Mouse (Mus musculus): ENCODE results near the gene Ctnnd2.

Ctnnd2 gene

DNA sequence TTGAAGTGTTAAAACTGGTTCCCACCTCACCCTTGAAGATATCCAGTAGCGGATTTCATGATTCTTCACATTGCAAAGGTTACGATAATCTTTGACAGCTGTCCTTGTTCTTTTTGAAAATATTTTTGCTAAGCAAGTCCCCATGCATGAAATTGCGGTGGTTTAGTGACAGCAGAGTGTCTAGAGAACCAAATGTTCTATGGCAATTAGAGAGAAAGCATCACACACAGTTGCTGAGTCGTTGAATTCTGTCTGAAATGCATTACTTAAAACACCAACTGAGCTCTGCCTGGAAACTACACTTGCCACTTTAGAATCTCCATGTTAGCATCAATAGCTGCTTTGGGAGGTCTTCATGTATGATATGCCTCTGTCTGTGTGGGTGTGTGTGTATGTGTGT, 375.9 kb downstream of the Ctnnd2 start:
- no peak for DNase-seq

DNA sequence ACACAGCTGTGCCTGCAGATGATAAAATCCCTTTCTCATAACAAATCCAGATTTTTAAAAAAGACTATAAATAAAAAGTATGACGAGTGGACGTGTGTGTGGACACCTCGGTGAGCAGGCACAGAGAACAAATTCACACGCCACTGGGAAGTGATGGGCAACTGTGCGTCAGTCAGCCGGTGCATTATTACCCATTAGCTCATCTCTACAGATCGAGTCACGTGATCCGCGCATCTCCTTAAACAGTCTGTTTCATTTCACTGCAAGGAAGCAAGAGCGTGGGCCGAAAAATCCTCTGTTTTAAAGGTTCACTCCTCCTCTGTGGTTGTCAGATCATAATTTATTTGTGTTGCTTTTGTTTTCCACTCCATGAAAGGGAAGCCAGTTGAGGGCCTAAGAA, 378.6 kb downstream of the Ctnnd2 start:
- DNase-seq, result no peak

DNA sequence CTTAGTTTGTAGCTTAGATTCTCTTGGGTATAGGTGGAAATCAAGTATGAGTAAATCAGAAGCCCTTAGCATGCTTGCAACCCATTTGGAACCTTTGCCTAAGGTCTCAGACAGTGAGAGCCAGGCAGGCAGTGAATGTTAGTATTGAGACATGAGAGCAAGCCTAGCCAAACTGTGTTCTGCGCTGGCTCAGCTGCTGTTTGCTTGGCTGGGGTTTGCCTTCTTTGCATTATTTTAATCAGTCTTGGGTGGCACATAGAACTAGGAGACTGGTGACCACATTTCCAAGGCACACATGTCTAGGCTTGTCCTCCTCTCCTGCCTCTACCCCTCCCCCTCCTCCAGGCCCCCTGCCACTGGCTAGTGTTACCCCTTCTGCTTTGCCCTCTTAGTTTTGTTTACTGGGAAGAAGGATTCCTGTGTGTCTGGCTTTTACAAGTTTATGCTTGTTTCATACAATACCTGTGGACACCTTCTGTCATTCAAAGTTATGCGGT, 381.6 kb downstream of the Ctnnd2 start:
- no peak for DNase-seq

DNA sequence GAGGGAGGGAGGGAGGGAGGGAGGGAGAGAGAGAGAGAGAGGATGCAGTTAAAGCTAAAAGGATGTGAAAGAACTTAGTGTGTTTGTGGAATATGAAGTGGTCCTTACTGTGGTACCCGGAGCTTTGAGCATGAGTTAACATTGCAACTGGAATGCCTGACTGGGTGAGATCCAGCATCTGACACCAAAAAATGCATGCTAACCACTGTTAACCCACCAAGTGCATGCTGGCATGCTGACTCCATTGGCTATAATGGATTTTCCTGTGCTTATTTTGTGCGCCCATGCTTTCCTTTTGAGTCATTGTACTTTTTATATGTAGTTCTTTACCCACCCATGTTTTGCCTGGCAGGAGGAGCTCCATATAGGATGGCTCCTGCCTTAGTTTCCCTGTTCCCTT, 383.4 kb downstream of the Ctnnd2 start:
- DNase-seq, result no peak

DNA sequence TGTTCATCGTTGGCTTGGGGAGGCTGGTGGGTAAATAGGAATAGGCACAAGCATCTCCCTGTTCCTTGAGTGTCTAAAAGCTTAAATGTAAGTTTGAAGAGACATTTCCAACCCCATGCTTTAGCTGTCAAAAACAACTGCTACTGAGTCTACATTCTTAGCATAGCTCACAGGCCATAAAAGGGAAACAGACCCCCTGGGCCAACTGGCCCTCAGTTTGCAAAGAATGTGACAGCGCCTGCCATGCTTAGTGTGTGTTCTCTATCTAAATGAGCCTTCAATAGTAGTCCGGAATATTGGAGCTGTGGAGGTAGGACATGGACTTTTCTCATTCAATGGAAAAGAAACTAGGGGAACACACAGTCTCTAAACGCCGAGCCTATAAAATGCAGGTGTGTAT, 390.0 kb downstream of the Ctnnd2 start:
- no peak for DNase-seq

DNA sequence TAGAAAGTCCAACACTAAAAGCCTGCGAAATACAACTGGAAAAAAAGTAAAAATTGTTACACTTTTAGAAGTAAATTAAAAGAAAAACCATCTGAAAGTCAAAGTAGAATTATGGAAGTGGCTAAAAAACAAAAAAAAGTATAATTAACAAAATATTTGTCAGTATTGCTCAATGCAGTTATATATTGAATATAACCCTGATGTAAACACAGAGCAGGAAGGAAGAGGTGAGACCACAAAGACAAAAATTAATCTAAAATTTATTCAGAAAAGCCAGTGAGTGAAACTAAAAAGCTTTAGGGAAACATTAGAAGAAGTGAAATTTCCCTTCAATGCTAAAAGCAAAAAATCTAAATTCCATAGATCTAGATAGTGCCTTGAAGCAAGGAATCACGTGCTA, 392.2 kb downstream of the Ctnnd2 start:
- no peak for DNase-seq

DNA sequence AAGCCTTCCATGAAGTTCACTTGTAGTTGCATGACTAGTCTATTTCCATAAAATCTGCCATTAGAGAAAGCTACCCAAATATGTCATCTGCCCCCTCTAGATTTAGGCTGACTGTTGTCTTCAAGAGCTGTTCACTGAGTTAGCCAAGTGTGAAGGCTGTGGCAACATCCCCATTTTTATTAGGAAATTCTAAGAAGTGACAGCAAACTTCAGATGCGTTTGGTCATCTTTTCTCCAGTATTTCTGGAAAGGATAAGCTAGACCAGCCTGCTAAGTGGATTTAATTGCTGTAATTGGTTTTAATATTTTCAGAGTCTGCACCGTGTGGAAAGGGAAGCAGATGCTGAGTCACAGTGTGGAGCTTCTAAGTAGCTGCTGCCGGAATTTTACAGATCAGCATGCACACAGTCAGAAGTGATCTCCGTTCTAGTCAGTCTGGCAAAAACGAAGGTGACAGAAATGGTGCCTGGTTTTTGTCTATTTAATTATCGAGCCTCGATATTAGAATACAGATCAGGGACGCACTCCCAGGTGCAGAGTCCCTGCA, 397.9 kb downstream of the Ctnnd2 start:
- DNase-seq, result no peak

DNA sequence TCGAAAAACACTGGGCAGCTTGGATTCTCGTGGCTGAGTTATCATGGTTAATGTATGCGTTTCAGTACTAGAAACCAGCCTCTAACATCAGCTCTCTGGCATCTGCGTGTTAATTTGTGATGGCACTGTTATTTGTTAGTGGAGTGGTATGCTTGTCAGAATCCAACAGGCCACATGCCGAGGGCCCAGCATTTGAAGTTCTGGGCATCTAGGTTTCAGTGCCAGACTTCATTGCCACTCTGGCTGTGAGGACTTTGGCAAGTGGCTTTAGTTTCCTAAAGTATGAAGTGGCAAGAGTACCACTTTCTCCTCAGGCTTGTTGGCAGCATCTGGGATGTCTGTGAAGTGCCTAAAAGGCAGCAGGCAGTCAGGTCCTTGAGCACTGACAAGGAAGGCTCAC, 415.1 kb downstream of the Ctnnd2 start:
- no peak for DNase-seq

DNA sequence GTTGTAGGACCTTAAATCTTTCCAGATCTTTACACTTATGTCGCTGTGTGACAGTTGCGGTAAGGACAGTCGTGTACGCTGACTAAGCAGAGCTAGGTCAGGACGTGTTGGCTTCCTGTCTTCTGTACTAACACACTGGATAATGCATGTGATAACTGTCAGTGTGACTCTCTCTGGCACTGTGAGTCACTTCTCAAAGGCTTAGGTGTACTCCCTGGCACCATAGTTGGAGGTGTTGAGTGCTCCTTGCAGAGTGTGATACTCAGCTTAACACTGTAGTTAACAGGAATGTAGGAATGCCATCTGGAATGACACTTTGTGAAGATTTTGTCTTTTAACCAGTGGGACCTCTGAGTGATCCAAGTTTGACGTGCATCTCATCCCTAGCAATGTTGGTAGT, 418.5 kb downstream of the Ctnnd2 start:
- DNase-seq, result no peak

DNA sequence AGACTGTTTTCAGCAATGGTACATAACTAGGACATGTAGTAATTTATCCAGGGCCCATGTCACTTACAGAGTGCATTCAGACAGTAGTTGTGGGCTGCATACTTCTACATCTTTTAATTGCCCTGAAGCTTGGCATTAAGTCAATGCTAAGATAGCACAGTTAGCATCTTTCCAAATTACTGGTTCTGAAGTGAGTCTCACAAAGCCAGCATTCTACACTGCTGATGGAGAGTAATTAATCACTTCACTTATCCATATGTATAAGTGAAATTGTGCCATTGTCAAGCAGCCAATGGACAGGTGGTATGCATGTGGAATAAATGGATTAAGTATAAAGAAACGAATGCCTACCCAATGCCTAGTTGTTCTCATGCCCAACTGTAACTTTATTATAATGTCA, 423.1 kb downstream of the Ctnnd2 start:
- DNase-seq, result no peak

DNA sequence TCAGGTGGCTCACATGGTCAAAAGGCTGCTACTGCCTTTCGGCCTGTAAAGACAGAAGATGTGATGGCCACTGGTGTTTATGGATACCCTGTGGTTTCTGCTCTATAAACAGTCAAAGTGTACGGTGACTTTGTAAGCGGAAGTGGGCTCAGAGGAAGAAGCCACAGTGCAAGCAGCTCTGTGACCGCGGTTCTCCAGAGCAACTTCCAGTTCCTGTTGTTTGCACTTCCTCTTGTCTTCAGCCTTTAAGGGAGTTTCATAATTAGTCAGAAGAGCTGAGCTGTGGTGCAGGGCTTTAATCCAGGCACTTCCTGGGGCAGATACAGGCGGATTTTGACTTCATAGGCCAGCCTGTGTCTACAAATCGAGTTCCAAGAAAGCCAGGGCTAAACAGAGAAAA, 438.2 kb downstream of the Ctnnd2 start:
- DNase-seq, result peak; percentile 27 to 35

DNA sequence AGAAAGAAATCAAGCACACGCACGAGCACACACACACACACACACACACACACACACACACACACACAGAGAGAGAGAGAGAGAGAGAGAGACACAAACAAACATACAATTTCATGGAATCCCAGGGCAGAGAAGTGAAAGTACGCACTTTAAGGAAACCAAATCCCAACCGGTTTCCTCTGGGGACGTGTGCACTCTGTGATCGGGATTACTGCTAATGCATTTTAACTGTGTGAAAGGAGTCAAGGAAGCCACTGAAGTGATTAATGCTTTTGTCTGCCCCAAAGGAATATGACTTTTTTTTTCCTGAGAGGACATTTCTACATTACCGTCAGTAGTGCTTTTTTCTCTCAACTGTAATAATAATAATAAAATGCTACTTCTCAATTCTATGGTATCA, 443.1 kb downstream of the Ctnnd2 start:
- no peak for DNase-seq

DNA sequence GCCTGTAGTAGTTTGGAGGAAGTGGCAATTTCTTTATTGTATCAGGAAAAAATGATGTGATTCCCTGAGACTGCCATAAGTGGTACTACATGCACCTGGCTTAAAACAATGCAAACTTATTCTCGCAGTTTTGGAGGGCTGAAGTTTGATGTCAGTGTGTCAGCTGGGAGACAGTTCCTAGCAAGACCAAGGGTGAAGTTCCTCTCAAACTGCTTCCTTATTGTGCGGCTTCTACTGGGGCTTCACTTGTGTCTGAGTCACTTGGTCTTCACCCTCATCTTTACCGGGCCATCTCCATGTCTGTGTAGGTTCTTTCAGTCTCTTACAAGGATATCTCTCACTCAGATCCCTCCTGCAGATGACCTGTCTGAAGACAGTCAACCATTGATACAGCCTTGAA, 444.5 kb downstream of the Ctnnd2 start:
- no peak for DNase-seq

DNA sequence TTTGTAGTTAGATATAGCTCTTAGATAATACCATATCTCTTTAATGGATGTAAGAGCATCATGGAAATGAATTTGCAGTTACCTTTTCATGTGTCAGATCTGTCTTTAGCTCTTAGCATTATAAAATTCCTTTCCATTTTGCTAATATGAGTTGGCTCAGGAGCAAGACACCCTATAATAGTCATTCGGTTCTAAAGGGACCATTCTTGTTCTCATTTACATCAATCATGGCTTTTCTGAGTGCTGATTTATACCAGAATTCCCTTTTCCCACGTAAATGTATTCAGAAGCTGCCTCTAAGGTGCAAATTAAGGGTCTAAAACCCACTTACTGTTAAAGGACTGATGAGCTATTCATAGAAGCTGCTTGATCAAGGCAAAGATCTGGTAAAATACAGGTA, 445.5 kb downstream of the Ctnnd2 start:
- DNase-seq, result no peak

DNA sequence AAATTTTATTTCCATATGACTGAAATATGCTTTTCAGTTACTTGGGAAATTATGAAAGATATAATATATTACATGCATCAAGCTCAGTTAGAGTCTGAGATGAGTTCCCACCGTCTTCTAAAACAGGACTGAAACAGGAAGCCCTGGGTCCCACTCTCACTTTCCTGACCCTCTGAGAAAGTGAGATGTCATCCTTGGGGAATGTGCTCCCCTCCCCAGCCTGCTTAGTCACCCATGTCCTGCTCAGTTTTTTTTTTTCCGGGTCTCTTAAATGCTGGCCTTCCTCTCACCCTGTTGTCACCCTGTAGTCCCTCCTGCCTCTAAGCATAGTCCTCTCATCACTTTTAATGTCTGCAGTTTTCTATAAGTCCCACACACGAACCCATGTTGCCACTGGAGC, 456.1 kb downstream of the Ctnnd2 start:
- no peak for DNase-seq

DNA sequence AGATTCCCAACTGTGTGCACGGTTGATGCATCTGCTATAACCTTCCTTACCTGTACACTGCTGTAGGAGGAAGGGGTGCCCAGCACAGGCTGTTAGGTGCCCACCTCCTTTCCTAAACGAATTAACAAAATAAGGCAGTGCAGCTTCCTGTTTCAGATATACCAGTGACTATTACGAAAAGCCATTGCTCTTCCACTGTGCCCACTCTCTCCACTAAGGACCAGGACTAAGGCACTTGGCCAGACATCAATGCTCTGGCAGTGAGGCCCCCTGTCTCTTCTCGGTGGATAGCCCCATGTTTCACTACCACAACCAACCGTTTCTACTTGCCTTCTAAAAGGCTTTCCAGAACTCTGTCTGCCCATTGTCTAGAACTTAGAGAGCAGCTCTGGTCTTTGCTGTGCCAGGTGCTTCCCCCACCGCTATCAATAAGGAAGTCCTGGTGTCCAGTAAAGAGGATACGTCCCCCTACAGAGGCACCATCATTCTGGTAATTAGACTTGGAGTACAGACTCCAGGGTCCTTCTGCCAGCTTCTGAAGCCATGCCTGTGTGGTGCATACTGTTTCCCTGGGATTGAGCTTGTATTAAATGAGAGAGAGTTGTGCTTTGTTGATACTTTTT, 459.8 kb downstream of the Ctnnd2 start:
- DNase-seq, result no peak

DNA sequence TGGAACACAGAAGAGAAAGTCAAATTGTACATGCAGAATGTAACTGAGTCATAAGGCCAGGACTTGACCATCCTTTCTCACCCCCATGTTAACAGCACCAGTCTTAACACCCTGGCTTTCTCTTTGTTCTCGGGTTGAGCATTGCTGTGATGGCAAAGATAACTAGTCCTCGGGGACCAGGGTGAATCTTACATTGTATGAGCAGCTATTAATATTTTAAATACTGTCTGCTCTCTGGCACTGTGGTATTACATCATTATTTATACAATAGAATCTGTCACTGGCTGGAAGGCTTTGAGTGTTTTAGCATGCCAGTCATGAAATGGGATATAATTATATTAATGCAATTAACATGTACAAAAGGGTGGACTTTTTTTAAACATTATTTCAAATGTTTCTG, 461.5 kb downstream of the Ctnnd2 start:
- DNase-seq, result no peak

DNA sequence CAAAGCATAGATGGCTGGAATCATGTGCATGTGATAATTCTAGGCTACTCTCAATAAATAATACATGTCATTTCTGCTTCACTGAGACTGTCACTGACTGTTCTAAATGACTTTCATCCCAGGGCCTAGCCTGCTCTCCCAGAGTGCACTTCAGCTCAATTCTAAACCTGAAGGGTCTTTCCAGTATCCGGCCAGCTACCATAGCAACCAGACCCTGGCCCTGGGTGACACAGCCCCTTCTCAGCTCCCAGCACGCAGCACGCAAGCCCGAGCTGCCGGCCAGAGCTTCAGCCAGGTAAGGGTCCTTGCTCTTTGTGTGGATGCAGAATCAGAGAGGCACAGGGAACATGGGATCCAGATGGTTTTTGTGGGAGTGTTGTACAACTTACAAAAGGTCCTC, 462.1 kb downstream of the Ctnnd2 start:
- DNase-seq, result no peak

DNA sequence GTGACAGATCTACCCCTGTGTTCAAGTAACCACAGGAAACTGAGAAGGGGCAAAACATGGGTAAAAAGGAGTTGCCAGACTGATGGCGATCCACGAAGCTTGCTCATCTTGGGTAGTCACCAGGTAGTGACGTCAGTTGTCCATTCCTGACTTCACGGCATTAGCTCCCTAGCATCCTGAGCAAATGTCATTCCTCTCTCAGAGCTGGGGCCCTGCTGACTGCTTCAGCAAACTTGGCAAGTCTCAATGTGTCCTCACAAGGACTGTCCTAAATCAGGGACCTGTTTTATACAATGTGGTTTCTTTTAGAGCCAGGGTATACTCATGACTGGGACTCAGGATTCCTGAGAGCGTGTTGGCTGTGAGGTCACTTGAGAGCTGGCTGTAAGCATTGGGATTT, 468.3 kb downstream of the Ctnnd2 start:
- no peak for DNase-seq

DNA sequence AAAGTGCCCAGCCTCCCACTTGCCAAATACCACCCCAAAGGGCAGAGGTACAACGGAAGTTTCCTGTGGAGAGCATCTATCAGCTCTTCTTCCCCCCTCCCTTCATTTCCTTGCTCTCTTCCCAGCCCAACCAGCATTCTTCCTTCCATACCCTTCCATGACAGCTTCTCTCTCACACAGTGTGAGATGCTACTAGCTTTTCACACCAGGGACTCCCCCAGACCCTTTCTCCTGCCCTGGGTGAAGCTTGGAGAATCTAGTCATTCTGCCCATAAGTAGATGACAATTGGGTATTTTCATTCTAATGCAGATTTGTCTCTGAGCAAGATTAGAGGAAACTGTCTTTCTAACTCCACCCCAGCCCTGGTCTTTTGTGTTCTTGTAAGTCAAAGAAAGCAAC, 473.3 kb downstream of the Ctnnd2 start:
- no peak for DNase-seq

DNA sequence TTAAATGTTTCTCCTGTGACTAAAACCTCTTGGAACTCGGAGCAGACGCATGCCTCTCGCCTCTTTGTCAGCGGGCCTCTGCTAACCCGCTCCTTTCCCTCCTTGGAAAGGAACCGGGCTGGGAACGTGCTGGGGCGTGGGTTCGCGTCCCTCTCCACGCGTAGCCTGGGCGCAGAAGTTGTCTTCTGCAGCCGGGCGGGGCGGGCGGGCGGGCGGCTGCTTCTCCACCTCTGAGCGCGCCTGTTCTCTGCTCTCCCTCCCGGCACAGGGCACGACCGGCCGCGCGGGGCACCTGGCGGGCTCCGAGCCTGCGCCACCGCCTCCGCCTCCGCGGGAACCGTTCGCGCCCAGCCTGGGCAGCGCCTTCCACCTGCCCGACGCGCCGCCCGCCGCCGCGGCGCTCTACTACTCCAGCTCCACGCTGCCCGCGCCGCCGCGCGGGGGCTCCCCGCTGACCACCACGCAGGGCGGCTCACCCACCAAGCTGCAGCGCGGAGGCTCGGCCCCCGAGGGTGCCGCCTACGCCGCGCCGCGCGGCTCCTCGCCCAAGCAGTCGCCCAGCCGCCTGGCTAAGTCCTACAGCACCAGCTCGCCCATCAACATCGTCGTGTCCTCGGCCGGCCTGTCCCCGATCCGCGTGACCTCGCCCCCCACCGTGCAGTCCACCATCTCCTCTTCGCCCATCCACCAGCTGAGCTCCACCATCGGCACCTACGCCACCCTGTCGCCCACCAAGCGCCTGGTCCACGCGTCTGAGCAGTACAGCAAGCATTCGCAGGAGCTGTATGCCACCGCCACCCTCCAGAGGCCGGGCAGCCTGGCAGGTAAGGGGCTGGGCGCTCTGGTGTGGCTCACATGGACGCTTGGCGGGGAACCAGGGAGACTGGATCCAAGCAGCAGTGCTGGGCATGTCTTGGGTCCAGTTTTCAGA, 474.4 kb downstream of the Ctnnd2 start:
- DNase-seq, result peak; percentile 35 to 50

DNA sequence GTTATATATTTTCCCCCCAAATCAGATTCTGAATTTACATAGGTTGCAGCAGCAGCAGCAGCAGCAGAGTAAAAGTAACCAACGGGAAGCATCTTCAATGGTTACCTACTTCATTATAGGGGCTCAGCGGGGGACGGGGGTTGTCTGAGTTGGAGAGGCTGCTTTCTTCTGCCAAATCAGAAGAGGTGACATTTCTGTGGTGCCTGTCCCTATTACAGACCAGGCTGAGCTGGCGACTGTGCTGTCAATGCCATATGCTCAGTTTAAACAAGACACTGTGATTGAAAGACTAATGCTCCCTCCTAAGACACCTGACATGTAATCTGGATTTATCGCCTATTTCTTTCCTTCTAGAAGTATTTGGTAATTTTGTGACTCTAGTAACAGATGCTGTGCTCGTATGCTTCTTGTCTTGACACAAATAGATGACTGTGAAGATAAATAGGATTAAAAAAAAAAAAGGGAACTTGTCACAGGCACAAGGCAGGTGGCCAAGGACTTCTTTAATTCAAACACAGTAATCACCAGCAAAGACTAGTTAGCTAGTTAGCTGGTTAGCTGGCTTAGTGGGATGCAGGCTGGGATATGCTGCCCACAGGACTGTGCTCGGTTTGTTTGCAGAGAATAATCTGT, 475.4 kb downstream of the Ctnnd2 start:
- DNase-seq, result no peak

DNA sequence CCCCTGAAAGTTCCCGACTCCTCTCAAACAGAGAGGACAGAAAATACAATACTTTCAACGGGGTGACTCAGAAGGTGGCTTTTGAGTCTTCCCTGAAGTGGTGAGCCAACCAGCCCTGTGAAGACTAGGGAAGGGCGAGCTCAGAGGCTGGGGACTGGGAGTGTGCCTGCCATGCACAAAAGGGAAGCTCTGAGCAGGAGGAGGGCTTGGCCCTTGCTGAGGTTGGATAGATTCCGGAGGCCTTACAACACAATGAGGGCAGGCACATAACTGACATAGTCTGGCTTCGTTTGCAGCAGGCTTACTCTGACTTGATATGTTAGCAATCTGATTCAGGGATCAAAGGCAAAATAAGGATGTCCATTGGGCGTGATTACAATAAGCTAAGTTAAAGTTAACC, 477.6 kb downstream of the Ctnnd2 start:
- DNase-seq, result no peak

DNA sequence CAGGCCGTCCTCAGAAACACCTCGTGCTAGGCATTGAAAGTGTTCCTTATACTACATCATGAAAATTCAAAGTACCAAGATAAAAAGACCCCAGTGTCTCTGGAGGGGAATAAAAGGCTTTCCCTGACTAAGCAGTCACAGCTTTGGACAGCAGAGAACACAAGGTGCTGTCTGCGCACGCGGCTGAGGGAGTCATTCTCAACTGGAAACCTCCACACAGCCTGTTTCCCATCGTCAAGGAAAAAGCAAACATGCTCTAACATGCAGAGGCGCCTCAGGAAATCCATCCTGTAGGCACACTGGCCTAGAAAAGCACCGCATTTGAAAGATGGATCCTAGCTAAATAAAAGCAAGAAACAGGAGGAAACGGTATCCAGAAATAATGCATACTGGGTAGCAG, 483.0 kb downstream of the Ctnnd2 start:
- no peak for DNase-seq

Data from lung, postnatal 4 days (tissue).